Mouse (Mus musculus) mesoderm, embryonic 11.5 days (tissue): ENCODE results near the gene Gm6367.
"Not testable (repeated sequence)": the region's sequence is repeated elsewhere in the genome, so short reads cannot be mapped to it uniquely, and the experiment has no call there.

Source experiments
- DNase-seq: peaks from one replicate; pipeline ENCODE4 v3.0.0-alpha.2; 2012; ENCODE audit warnings: low read depth, low spot score

Gene Gm6367

GRCm38 (mm10) chr5:94988326-94988725, at the start of gene Gm6367:
Gene Gm6367, plus strand, starts transcription at chr5:94988626.
- DNase-seq, result not testable (repeated sequence)
